Mouse (Mus musculus) embryonic fibroblast, embryonic 13.5 days (primary cell): ENCODE measurements at regions not wholly inside any gene's neighbourhood (a gene's known extent, or its start where the extent isn't known, plus 50 kb on each side); places are given as distances from the start of the nearest gene placed in this dataset.

ENCODE experiments used
- CTCF ChIP-seq: IDR thresholded peaks from 2 replicates; pipeline ENCODE4 v1.5.1; 2011; ENCODE audit warnings: mild to moderate bottlenecking, control low read depth, low read length, moderate library complexity, borderline replicate concordance; ENCODE audit not compliant: insufficient read depth
- POLR2A ChIP-seq: IDR thresholded peaks from 2 replicates; pipeline ENCODE4 v1.6.1; 2011; ENCODE audit warnings: low read depth, mild to moderate bottlenecking, control low read depth, low read length, moderate library complexity

- TF ChIP-seq CTCF (no peak), POLR2A (no peak)
Observed at GRCm38 (mm10) chr10:124249358-124249757, 985.6 kb downstream of the Fam19a2 start.
